Mouse (Mus musculus): ENCODE results near the gene Sprr2e.

DNA sequence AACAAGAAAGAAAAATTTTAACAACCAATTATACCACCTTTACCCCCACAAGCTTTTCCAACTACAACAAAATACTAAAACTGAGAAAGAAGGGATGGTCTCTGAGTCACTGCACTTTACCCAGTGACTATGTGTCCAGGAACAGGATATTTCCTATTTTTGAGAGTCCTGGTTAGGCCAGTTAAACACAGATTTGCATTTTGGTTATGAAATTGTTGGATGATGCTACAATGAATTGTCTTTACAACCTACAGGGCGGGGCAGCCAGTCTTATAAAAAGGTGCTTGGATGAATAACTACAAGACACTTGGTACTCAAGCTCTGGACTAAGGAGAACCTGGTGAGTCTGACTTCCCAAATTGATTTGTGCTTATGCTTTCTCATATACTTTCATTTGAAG lies 33.4 kb downstream of the Sprr2e start, which contains the start of gene Sprr2h:
- TF ChIP-seq CTCF (IDR thresholded peaks at IDR 0.05; ENCODE audit: extremely low read depth, insufficient read length, insufficient replicate concordance, low read depth, low read length) (no peak), POLR2A (IDR thresholded peaks at IDR 0.05; ENCODE audit: low read depth, low read length) (no peak)

All from small intestine, adult 2 months (tissue).